Mouse (Mus musculus) ES-E14 (cell line): Measurements from ENCODE around the gene Ust. TPM values are rescaled to one million over a fixed set of nuclear protein-coding genes. Genes with fewer than 3 reads are reported as not detected.

ENCODE experiments used
- DNase-seq: peaks from one replicate; pipeline ENCODE4 v3.0.0-alpha.2; 2013; ENCODE audit warnings: low read depth, low spot score
- H3K27ac ChIP-seq: 2 replicates; pipeline ENCODE4 v1.5.1; 2012; ENCODE audit warnings: low read depth, mild to moderate bottlenecking, low read length, moderate library complexity, mixed read lengths; ENCODE audit not compliant: poor library complexity, insufficient read depth, severe bottlenecking
- H3K36me3 ChIP-seq: 2 replicates; pipeline ENCODE4 v1.6.1; 2012; ENCODE audit warnings: mild to moderate bottlenecking, low read length, moderate library complexity, mixed read lengths; ENCODE audit not compliant: control insufficient read depth, poor library complexity, insufficient read depth, severe bottlenecking
- H3K4me1 ChIP-seq, 2 experiments: fragments of 150-350 bp in 1 of 2; sonication (generic) in 1 of 2; 2 replicates each; pipeline ENCODE4 v1.6.1; 2012; ENCODE audit warnings: low read length in 2 of 2, mild to moderate bottlenecking in 1 of 2, mixed read lengths in 1 of 2; ENCODE audit not compliant: control insufficient read depth in 2 of 2, insufficient read depth in 2 of 2, poor library complexity in 1 of 2
- H3K4me3 ChIP-seq, 2 experiments: fragments of 150-350 bp in 1 of 2; sonication (generic) in 1 of 2; 2 replicates each; pipeline ENCODE4 v1.5.1; 2012; ENCODE audit warnings: low read length in 2 of 2, low read depth in 1 of 2, mild to moderate bottlenecking in 1 of 2, mixed read lengths in 1 of 2; ENCODE audit not compliant: insufficient read depth in 1 of 2, poor library complexity in 1 of 2, severe bottlenecking in 1 of 2
- H3K9ac ChIP-seq: 2 replicates; pipeline ENCODE4 v1.6.1; 2012; ENCODE audit warnings: low read depth, mild to moderate bottlenecking, low read length, mixed read lengths; ENCODE audit not compliant: poor library complexity, insufficient read depth, severe bottlenecking
- H3K9me3 ChIP-seq: fragments of 150-350 bp; sonication (generic); 2 replicates; pipeline ENCODE4 v1.6.1; 2012; ENCODE audit warnings: low read depth, mild to moderate bottlenecking, low read length; ENCODE audit not compliant: control insufficient read depth, insufficient read depth
- CHD2 ChIP-seq: IDR thresholded peaks from 2 replicates; pipeline ENCODE4 v1.6.1; 2014; ENCODE audit warnings: mild to moderate bottlenecking, low read depth, low read length, inconsistent platforms
- HCFC1 ChIP-seq: IDR thresholded peaks from 2 replicates; pipeline ENCODE4 v1.6.1; 2012; ENCODE audit warnings: low read length, inconsistent platforms, borderline replicate concordance; ENCODE audit not compliant: insufficient read depth
- MAFK ChIP-seq: IDR thresholded peaks from 2 replicates; pipeline ENCODE4 v1.6.1; 2014; ENCODE audit warnings: mild to moderate bottlenecking, low read depth, low read length, inconsistent platforms; ENCODE audit not compliant: insufficient read depth
- ZC3H11A ChIP-seq: IDR thresholded peaks from 2 replicates; pipeline ENCODE4 v1.6.1; 2012; ENCODE audit warnings: low read depth, mild to moderate bottlenecking, inconsistent platforms, low read length, borderline replicate concordance
- ZNF384 ChIP-seq: IDR thresholded peaks from 2 replicates; pipeline ENCODE4 v1.6.1; 2012; ENCODE audit warnings: low read depth, low read length, inconsistent platforms
- in situ Hi-C, 2 experiments: fragments of 600-800 bp; cut with MboI; formaldehyde crosslinking; loops; one replicate each; pipeline ENCODE4 v1.15.1; 2025; ENCODE audit warnings: low sequenced_read_pairs in 2 of 2, inconsistent platforms in 1 of 2; ENCODE audit not compliant: unreplicated experiment in 2 of 2
- total RNA-seq: library from RNA; depleted of rRNA; stranded (reverse); fragments of 300-350 nt; gene quantifications from 2 replicates; pipeline ENCODE4 v1.2.3, GENCODE M21; 2012

The Ust gene
- total RNA-seq, 1 experiment, result 4.9 TPM

- Histone ChIP-seq H3K9ac (no peak overlapping the region), H3K27ac (peak overlapping the region; percentile 18; the same call in 1 of the 2 replicates), H3K4me3 (no peak overlapping the region), H3K9me3 (no peaks in the 10 kb centered on the region), H3K4me1 (peaks cover 3 to 10% of the 10 kb centered on the region in 2 experiments; a peak in 2 of 4 replicates), H3K36me3 (no peaks in the 10 kb centered on the region; the same call in 1 of the 2 replicates)
- no peak for TF ChIP-seq ZNF384
- TF ChIP-seq HCFC1, result no peak
- no peak for TF ChIP-seq CHD2
- TF ChIP-seq MAFK, result no peak
- no peak for TF ChIP-seq ZC3H11A
- DNase-seq, result no peak
- in situ Hi-C loops, result no loop called here
Measured at GRCm38 (mm10) chr10:8358286-8359045, 160.2 kb downstream of the Ust start.

- Histone ChIP-seq H3K9me3 (no peaks in the 10 kb centered on the region), H3K9ac (no peak overlapping the region), H3K4me3 (no peak overlapping the region), H3K36me3 (no peaks in the 10 kb centered on the region; the same call in 1 of the 2 replicates), H3K27ac (no peak overlapping the region), H3K4me1 (peaks cover 0 to 5% of the 10 kb centered on the region in 2 experiments; a peak in 2 of 4 replicates)
- DNase-seq, result no peak
- in situ Hi-C loops, result no loop called here
- TF ChIP-seq ZNF384 (no peak), ZC3H11A (no peak), HCFC1 (no peak), MAFK (no peak), CHD2 (no peak)
Measured at GRCm38 (mm10) chr10:8353534-8353933, 165.1 kb downstream of the Ust start.

- no peak overlapping the region for H3K27ac ChIP-seq
- no peaks in the 10 kb centered on the region for H3K9me3 ChIP-seq
- TF ChIP-seq CHD2, result no peak
- TF ChIP-seq HCFC1, result no peak
- in situ Hi-C loops, result no loop called here
- H3K36me3 ChIP-seq, result no peaks in the 10 kb centered on the region; the same call in 1 of the 2 replicates
- H3K9ac ChIP-seq, result no peak overlapping the region
- no peak overlapping the region for H3K4me3 ChIP-seq
- no peaks in the 10 kb centered on the region for H3K4me1 ChIP-seq
- no peak for DNase-seq
Measured at GRCm38 (mm10) chr10:8350626-8351025, 168.0 kb downstream of the Ust start.

- H3K36me3 ChIP-seq, result no peaks in the 10 kb centered on the region
- in situ Hi-C loops, result no loop called here
- H3K27ac ChIP-seq, result no peak overlapping the region
- H3K4me1 ChIP-seq, result no peaks in the 10 kb centered on the region
- no peak for TF ChIP-seq ZC3H11A
- no peak for TF ChIP-seq HCFC1
- no peak for TF ChIP-seq MAFK
- no peak for TF ChIP-seq ZNF384
- TF ChIP-seq CHD2, result no peak
- no peak for DNase-seq
- no peaks in the 10 kb centered on the region for H3K9me3 ChIP-seq
- no peak overlapping the region for H3K4me3 ChIP-seq
- no peak overlapping the region for H3K9ac ChIP-seq
Measured at GRCm38 (mm10) chr10:8347497-8347896, 171.1 kb downstream of the Ust start.

GRCm38 (mm10) chr10:8342556-8342955 lies 176.1 kb downstream of the Ust start:
- Histone ChIP-seq H3K36me3 (no peaks in the 10 kb centered on the region), H3K4me1 (peaks cover 0 to 3% of the 10 kb centered on the region in 2 experiments; a peak in 1 of 4 replicates), H3K27ac (no peak overlapping the region), H3K4me3 (no peak overlapping the region), H3K9me3 (no peaks in the 10 kb centered on the region), H3K9ac (no peak overlapping the region)
- in situ Hi-C loops, result no loop called here
- DNase-seq, result no peak
- TF ChIP-seq CHD2, result no peak
- no peak for TF ChIP-seq ZNF384
- no peak for TF ChIP-seq ZC3H11A
- no peak for TF ChIP-seq MAFK
- no peak for TF ChIP-seq HCFC1
